Mouse (Mus musculus) kidney, adult 8-10 months (tissue): ENCODE data around the gene Catsper4.
A peak's percentile ranks its signal among the peaks of the same experiment; 100 is the strongest.
"Not testable (repeated sequence)": the region's sequence is repeated elsewhere in the genome, so short reads cannot be mapped to it uniquely, and the experiment has no call there.

Source experiments
- DNase-seq, 2 experiments: peaks; one replicate each; pipeline ENCODE4 v3.0.0; 2022

The Catsper4 gene

GRCm38 (mm10) chr4:134227194-134227593 is at the start of gene Catsper4:
Catsper4 (minus strand) TSS chr4:134227383.
- no peak for DNase-seq

- DNase-seq = no peak
Observed at GRCm38 (mm10) chr4:134273417-134274345, 46.5 kb upstream of the Catsper4 start.

GRCm38 (mm10) chr4:134272731-134273416 is 45.7 kb upstream of the Catsper4 start:
- DNase-seq = no peak

- DNase-seq = no peak
Observed at GRCm38 (mm10) chr4:134271979-134272378, 44.8 kb upstream of the Catsper4 start.

GRCm38 (mm10) chr4:134269622-134270021 is 42.4 kb upstream of the Catsper4 start:
- DNase-seq = not testable (repeated sequence)

GRCm38 (mm10) chr4:134268102-134268655 is 41.0 kb upstream of the Catsper4 start:
- DNase-seq = no peak

- DNase-seq = no peak
Observed at GRCm38 (mm10) chr4:134265860-134266585, 38.8 kb upstream of the Catsper4 start.

- peak; percentile 50 to 81 for DNase-seq
Observed at GRCm38 (mm10) chr4:134263191-134263590, 36.0 kb upstream of the Catsper4 start.

GRCm38 (mm10) chr4:134258354-134258753 is 31.2 kb upstream of the Catsper4 start:
- no peak for DNase-seq

GRCm38 (mm10) chr4:134257198-134258009 is 30.2 kb upstream of the Catsper4 start:
- DNase-seq = no peak

- peak in 1 of 2 experiments; percentile 46 for DNase-seq
Observed at GRCm38 (mm10) chr4:134256407-134257197, 29.4 kb upstream of the Catsper4 start.

- no peak for DNase-seq
Observed at GRCm38 (mm10) chr4:134255854-134256253, 28.7 kb upstream of the Catsper4 start.

- no peak for DNase-seq
Observed at GRCm38 (mm10) chr4:134254835-134255234, 27.7 kb upstream of the Catsper4 start.

GRCm38 (mm10) chr4:134253722-134254324 is 26.6 kb upstream of the Catsper4 start, which contains the start of gene Grrp1:
Grrp1 (minus strand) TSS chr4:134254106.
- DNase-seq = no peak

GRCm38 (mm10) chr4:134252911-134253721 is 25.9 kb upstream of the Catsper4 start:
- peak; percentile 36 to 38 for DNase-seq

GRCm38 (mm10) chr4:134252131-134252910 is 25.1 kb upstream of the Catsper4 start:
- no peak for DNase-seq

- DNase-seq = no peak
Observed at GRCm38 (mm10) chr4:134251241-134252130, 24.3 kb upstream of the Catsper4 start.

- DNase-seq = no peak
Observed at GRCm38 (mm10) chr4:134250930-134251240, 23.7 kb upstream of the Catsper4 start.
